Mouse (Mus musculus): ENCODE measurements at regions not wholly inside any gene's neighbourhood (a gene's known extent, or its start where the extent isn't known, plus 50 kb on each side); places are given as distances from the start of the nearest gene placed in this dataset.

DNA sequence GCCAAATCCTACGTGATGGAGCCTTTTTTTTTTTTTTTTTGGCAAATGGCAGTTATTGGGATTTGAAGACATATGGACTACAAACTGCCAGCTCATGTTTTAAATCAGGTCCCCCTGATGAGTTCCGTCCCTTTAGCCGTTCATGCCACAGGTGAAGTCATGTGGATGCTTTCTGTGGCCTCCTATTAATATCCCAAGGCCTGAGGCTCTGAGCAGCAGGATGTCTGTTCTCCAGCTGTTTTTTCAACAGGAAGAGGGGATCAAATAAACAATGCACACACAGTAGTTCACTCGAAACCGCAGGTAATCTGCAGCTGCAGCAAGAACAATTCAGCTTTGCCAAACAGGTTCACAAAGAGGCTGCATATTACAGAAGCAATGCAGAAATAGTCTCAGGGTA, 112.1 kb downstream of the Dusp6 start:
- peak; percentile 72 for DNase-seq

GRCm38 (mm10) chr10:99376430-99376829, 113.4 kb downstream of the Dusp6 start:
- peak; percentile 82 for DNase-seq

DNA sequence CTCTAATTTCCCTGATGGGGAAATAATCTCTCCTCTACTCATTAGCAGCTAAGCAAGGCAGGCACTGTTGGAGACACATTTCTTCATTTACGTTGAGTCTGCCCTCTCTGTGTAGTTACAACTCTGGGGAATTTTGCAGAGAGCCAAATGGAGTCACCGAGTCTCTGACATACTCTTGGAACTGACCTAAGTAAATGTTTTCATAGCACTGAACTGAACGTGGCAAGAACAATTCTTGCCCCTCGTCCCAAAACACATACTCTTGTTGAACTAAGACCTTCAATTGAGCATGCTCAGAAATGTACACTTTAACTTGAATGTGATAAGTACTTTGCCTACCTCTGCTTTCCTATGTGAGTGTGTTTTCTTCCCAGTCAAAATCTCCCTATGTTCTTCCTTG, 114.5 kb downstream of the Dusp6 start:
- peak; percentile 51 for DNase-seq

- peak; percentile 42 for DNase-seq
These were observed 116.1 kb downstream of the Dusp6 start for GRCm38 (mm10) chr10:99379156-99379555.

DNA sequence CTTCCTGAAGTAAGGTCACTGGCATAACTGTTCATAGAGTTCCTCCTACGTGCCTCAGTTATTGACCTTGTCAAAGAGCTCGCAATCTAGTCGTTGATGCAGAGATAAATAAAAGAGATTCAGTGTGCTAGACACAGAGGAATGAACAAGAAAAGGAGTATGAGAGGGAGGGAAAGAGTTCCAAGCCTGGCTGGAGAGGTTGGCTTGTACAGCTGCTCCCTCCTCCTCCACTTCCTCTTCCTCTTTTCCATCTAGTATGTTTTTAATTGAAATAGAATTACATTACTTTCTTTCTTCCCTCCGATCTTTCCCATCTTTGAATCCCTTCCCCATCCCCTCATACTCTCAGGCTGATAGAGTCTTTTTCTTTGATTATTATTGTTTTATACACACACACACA, 117.1 kb downstream of the Dusp6 start:
- no peak for DNase-seq

DNA sequence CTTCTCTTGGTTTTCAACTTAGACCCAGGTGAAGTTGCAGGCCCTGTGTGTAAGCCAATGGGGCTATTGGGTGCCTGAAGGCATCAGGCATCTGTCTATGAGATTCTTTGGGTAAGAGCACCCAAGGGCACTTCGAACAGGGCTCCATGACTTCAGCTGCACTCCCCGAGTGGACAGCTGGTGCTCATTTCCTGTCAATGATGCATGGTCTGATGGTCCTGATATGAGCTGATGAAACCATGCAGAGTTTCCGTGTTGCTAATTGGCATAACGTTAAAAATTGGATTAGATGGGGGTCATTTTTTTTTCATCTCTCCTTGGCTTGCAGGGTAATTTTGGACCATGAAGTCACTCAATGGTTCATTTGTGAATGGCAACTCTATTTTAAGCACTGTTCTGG, 120.0 kb downstream of the Dusp6 start:
- DNase-seq, result no peak

GRCm38 (mm10) chr10:99384366-99384765, 121.3 kb downstream of the Dusp6 start:
- no peak for DNase-seq

GRCm38 (mm10) chr10:99384851-99385250, 121.8 kb downstream of the Dusp6 start:
- no peak for DNase-seq

DNA sequence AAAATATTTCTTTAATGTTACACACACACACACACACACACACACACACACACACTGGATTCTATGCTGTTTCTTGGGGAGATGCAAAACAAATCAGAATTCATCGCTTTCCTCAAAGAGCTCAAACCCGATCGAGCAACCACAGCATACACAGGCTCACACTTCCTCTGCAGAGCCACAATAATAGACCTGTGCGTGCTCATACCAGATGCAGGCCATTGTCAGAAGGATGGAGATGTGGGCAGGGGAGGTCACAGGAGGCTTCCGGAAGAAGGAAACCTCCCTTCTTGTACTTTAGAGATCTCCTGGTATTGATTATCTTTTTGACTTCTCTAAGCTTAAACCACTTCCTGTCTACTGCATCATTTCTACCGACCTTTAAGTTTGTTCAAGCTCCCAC, 122.8 kb downstream of the Dusp6 start:
- peak; percentile 81 for DNase-seq

GRCm38 (mm10) chr10:99388526-99388925, 125.5 kb downstream of the Dusp6 start:
- no peak for DNase-seq

- DNase-seq, result no peak
These were observed 126.0 kb downstream of the Dusp6 start for GRCm38 (mm10) chr10:99388986-99389385.

- no peak for DNase-seq
These were observed 127.7 kb downstream of the Dusp6 start for GRCm38 (mm10) chr10:99390609-99391183.

DNA sequence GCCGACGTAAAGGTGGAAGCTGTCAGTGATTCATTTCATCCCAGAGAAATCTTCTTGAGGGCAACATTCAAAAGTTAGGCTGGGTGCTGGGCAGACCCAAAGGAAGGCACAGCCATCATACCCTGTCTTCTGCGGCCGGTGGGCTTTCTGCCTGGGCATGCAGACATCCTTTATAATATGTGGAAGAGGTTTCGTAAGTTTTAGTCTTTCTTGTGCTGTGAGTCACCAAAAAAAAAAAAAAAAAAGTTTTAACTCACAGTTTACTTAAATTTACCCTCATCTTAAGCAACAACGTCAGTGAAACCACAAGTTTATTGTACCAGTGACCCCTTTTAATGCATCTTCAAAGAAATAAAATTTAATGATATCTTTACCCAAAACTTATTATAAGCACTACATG, 128.7 kb downstream of the Dusp6 start:
- no peak for DNase-seq

DNA sequence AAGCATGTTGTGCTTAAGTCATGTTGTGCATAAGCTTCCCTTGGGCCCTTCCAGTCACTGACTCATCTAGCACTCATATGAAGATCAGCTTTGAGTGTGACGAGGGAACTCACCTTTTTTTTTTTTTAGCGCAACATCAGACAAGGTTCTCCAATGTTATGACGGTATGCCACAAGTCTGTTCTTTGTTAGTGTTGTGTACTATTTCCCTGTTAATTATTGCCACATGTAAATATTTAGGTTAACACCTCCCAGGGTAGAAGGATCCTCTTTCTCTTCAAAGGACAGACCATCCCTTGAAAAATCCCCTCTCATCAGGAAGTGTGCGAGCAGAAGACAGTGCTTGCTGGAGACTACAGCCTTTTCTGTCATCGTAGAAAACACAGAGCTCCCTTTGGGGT, 129.9 kb downstream of the Dusp6 start:
- DNase-seq, result no peak

GRCm38 (mm10) chr10:99393523-99393922, 130.5 kb downstream of the Dusp6 start:
- DNase-seq, result no peak

GRCm38 (mm10) chr10:99395411-99395810, 132.4 kb downstream of the Dusp6 start:
- peak; percentile 14 for DNase-seq

DNA sequence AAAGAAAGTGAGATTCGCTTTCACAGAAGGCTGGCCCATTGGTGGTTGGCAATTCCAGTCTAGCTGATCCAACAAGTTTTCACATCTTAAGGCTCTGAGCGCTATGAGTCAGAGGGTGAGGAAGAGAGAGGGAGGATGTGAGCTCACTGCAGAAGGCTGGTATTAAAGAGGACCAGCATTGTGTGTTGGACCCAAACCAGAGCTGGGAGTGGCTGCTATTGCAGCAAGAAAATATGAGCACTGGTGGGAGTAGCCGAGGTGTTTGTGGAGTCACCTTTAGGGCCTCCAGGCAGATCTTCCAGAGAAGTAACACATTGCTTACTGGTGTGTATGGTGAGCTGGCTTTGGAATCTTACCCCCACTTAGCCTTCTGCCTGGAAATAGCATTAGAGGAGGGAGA, 133.6 kb downstream of the Dusp6 start:
- DNase-seq, result peak; percentile 93

DNA sequence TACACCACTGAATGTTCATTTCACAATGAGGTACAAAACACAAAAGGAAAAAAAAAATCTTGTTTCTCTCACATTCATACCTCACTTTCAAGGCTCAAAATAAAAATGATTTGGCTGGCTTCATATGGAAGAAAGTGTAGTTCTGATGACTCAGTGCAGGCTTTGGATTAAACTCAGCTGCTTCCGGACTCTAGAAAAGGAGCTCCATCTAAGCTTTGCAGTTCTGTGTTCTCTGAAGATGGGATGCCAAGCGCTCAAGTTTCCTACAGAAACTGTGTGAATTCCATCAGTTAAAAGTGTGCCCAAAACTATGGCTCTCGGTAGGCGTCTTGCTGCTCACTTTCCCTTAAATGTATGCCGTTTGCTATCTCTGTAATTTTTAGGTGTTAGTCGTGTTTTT, 137.0 kb downstream of the Dusp6 start:
- DNase-seq, result no peak

DNA sequence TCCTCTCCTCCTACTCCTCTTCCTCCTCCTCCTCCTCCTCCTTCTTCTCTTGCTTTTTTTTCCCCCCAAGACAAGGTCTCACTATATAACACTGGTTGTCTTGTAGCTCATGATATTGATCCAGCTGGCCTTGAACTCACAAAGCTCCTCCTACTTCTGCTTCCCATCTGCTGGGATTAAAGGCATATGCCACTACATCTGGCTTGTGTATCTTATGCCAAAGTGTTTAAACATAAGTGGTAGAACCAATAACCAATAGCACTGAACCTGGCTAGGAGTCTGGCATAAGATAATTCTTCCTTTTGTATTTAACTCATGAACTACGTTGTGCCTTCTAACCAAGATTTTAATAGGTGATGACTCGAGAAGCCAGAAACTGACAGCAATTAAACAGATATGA, 143.7 kb downstream of the Dusp6 start:
- DNase-seq, result no peak

DNA sequence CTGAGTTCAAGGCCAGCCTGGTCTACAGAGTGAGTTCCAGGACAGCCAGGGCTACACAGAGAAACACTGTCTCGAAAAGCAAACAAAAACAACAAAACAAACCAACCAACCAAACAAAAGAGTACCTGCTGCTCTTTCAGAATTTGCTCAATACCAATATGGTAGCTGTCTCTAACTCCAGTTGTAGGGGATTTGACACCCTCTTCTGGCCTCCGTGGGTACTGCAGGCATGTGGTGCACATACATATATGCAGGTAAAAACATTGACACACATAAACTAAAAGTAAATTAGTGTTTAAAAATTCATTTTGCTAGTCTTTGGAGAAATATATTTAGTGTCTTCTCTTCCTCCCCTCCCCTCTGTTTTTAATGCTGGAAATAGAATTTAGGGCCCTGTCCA, 145.8 kb downstream of the Dusp6 start:
- DNase-seq, result no peak

DNA sequence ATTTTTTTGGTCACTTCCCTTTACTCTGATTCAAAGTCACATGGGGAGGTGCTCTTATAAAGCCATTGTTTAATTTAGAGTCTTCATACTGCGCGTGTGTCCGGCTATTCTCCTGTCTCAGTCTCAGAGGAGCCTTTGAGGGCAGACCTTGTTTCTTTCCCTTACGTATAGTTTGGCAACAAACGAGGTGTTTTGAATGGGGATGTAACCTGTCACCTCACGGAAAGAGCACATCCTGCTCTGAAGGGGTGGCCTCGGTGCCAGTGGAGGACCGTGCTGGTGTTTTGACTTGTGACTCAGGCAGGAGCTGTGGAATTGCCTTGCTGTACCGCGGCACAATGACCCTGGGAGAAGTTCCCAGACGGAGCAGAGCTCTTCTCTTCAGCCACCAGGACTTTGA, 146.7 kb downstream of the Dusp6 start:
- DNase-seq, result peak; percentile 96

- DNase-seq, result no peak
These were observed 147.7 kb downstream of the Dusp6 start for GRCm38 (mm10) chr10:99410754-99411153.

DNA sequence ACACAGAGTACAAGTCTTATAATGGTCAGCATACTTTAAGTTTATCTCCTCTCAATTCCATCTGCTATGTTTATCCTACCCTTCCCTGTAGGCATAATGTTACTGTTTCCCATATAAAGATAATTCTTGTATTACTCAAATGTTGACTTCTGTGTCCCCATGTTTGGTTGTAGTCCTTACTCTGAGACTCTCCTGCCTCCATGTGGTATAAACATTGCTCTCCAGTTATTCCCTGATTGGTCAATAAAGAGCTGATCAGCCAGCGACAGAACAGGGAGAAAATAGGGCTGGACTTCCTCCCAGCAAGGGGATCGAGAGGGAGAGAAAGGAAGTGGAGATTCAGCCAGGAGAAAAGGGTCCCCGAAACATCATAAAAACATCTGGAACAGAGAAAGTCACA, 150.4 kb downstream of the Dusp6 start:
- DNase-seq, result no peak

GRCm38 (mm10) chr10:99416271-99416670, 153.2 kb downstream of the Dusp6 start:
- DNase-seq, result no peak

DNA sequence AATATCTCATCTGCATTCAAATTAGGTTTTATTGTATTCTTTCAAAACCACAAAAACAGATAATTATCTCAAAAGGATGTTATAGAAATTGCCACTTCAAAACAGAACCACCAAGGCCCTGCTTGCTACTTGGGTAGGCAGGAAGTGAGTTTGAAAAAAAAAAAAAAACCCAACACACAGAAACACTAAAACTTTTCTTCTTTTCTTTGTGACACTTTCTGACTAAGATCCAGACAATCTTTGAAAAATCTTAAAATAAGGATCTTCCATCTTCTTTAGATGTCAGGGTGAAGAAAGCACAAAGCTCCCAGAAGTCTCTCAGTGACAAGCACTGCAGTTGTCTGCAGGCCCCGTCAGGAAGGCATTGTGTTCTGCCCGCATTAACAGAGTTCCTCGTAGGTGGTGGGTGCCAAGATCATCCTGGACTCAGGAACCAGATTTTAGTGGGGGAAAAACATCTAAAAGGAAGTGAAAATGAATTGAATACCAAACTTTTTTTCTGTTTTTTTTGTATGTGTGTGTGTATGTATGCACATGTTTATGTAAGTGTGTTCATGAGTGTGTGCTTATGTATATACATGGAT, 154.0 kb downstream of the Dusp6 start:
- peak; percentile 80 for DNase-seq
